Mouse (Mus musculus) liver, adult 2 months (tissue): ENCODE results near the gene Ntn1. TPM values are rescaled to one million over a fixed set of nuclear protein-coding genes. Genes with fewer than 3 reads are reported as not detected.

Source experiments
- DNase-seq: peaks from one replicate; pipeline ENCODE4 v3.0.0-alpha.2; 2011; ENCODE audit warnings: low read depth, low spot score; ENCODE audit errors: extremely low read depth
- H3K27ac ChIP-seq: fragments of 200-500 bp; replicated peaks from 2 replicates; pipeline ENCODE4 v1.5.1; 2012; ENCODE audit warnings: low read depth, mild to moderate bottlenecking, control low read depth, inconsistent platforms, low read length; ENCODE audit not compliant: insufficient read depth
- H3K27me3 ChIP-seq: fragments of 200-500 bp; 2 replicates; pipeline ENCODE4 v1.6.1; 2012; ENCODE audit warnings: mild to moderate bottlenecking, moderate library complexity, low read length, inconsistent platforms; ENCODE audit not compliant: control insufficient read depth, insufficient read depth
- H3K36me3 ChIP-seq: fragments of 200-500 bp; 2 replicates; pipeline ENCODE4 v1.6.1; 2012; ENCODE audit warnings: low read length, inconsistent platforms; ENCODE audit not compliant: control insufficient read depth, insufficient read depth
- H3K4me1 ChIP-seq: fragments of 200-500 bp; 2 replicates; pipeline ENCODE4 v1.6.1; 2011; ENCODE audit warnings: low read length; ENCODE audit not compliant: control insufficient read depth, insufficient read depth
- H3K4me3 ChIP-seq: fragments of 200-500 bp; 2 replicates; pipeline ENCODE4 v1.5.1; 2011; ENCODE audit warnings: low read depth, mild to moderate bottlenecking, control low read depth, low read length, moderate library complexity; ENCODE audit not compliant: insufficient read depth
- H3K79me2 ChIP-seq: fragments of 200-500 bp; 2 replicates; pipeline ENCODE4 v1.6.1; 2012; ENCODE audit warnings: inconsistent platforms, mild to moderate bottlenecking, low read length, moderate library complexity; ENCODE audit not compliant: control insufficient read depth, insufficient read depth
- H3K9ac ChIP-seq: fragments of 200-500 bp; 2 replicates; pipeline ENCODE4 v1.6.1; 2012; ENCODE audit warnings: low read depth, mild to moderate bottlenecking, control low read depth, inconsistent platforms, low read length
- CTCF ChIP-seq: fragments of 200-500 bp; IDR thresholded peaks from 2 replicates; pipeline ENCODE4 v1.5.1; 2011; ENCODE audit warnings: low read depth, low read length, control low read depth
- POLR2A ChIP-seq: fragments of 200-500 bp; IDR thresholded peaks from 2 replicates; pipeline ENCODE4 v1.6.1; 2011; ENCODE audit warnings: low read length, control low read depth; ENCODE audit not compliant: insufficient read depth; ENCODE audit errors: extremely low read depth
- WGBS: fragments of 180-500 bp; shearing (Covaris S2); methylation state at CpG from one replicate; pipeline ENCODE4 v1.1.7; 2018; 5-methylcytosine and 5-hydroxymethylcytosine counted together
- polyA plus RNA-seq: library from polyadenylated mRNA; depleted of rRNA; stranded (reverse); fragments of >200 nt; gene quantifications from 2 replicates; pipeline ENCODE4 v1.2.3, GENCODE M21; 2012
- total RNA-seq: library from RNA; depleted of rRNA; stranded (reverse); fragments of >200 nt; gene quantifications from 2 replicates; pipeline ENCODE4 v1.2.3, GENCODE M21; 2014

Gene Ntn1
- total and polyA plus RNA-seq, 2 experiments = 4.9 to 5.5 TPM

DNA sequence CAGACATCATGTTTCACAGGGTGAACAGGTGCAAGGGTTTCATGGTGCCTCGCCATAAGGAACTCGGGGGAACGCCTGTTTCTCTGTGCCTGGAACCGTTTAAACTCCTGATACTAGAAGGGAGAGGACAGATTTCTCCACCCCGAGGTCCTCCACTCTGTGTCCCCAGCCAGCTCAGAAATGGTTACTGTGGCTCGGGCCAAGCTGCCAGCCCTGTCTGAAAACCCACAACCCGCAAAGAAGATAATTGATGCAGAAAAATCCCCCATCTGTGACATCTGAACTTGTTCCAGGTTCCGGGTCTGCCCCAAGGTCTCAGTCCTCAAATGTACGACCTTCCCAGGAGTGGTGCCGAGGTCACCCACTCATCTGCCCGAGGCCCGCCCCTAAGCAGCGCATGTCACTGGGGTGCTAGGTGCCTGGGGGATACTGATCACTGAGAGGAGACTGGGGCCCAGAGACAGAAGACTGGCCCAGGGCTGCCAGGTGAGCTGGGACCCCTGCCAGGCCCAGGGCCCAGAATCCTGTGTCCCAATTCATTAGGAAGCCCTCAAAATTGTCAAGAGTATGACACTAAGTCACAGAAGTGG is 68.9 kb downstream of the Ntn1 start:
- no peak for DNase-seq
- Histone ChIP-seq H3K9ac (no peak overlapping the region), H3K27ac (no peak overlapping the region), H3K27me3 (no peaks in the 10 kb centered on the region), H3K36me3 (no peaks in the 10 kb centered on the region), H3K4me1 (no peaks in the 10 kb centered on the region), H3K79me2 (no peaks in the 10 kb centered on the region), H3K4me3 (no peak overlapping the region)
- 85% methylated on average over 13 of the region's 13 CpGs for WGBS
- no peak for TF ChIP-seq POLR2A
- TF ChIP-seq CTCF = no peak

DNA sequence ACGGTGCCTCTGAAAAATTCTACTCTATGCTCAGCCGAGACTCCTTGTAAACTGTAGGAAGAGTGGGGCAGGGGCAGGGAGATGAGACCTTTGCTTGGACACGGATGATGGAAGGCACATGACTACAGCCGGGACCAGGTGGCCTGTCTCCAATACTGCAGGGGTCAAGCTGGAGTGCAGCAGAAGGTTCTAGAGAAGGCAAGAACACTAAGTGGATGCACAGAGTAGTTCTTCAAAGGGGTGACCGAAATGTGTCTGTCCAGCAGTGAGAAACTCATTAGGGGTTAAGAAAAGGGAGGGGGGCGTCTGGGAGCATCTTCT is 69.5 kb downstream of the Ntn1 start:
- no peak for DNase-seq
- no peaks in the 10 kb centered on the region for H3K36me3 ChIP-seq
- H3K4me1 ChIP-seq = no peaks in the 10 kb centered on the region
- no peaks in the 10 kb centered on the region for H3K27me3 ChIP-seq
- TF ChIP-seq CTCF (no peak), POLR2A (no peak)
- H3K4me3 ChIP-seq = no peak overlapping the region
- H3K27ac ChIP-seq = no peak overlapping the region
- H3K79me2 ChIP-seq = no peaks in the 10 kb centered on the region
- H3K9ac ChIP-seq = no peak overlapping the region
- WGBS = 77% methylated on average over 6 of the region's 6 CpGs

DNA sequence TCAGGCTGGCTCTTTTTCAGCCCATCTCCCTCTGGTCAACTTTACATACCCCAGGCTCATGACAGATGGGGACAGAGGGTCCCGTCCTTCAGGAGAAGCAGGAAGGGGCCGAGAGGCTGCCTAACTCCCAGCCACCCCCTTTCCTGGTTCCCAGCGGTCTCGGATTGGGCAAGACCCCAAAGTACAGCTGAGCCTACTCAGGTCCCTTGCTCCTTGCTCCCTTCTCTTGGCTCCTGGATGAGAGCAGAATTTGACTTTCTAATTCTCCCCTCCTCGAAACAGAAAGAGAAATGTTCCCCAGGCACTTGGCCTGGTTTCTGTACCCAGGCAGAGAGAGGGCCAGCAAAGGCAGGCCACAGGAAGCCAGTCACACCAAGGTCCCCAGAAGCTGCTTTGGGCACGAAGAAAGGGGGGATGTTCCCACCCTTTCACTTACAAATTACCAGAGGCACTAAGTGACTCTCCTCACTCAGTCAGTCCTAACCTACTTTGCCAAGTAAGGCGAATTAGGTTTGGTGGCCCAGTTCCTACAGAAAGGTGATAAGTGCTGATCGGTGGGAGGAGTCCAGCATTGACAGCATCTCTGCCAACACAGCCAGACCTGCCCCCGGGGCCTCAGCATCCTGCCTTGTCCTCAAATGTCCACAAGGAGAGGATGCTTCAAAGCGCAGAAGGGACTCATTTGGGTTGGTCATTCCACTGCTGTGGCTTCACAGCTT is 70.1 kb downstream of the Ntn1 start:
- no peaks in the 10 kb centered on the region for H3K79me2 ChIP-seq
- H3K36me3 ChIP-seq = no peaks in the 10 kb centered on the region
- no peak for DNase-seq
- TF ChIP-seq CTCF (no peak), POLR2A (no peak)
- no peak overlapping the region for H3K27ac ChIP-seq
- no peak overlapping the region for H3K4me3 ChIP-seq
- 53% methylated on average over 10 of the region's 10 CpGs for WGBS
- H3K27me3 ChIP-seq = no peaks in the 10 kb centered on the region
- H3K4me1 ChIP-seq = no peaks in the 10 kb centered on the region
- H3K9ac ChIP-seq = no peak overlapping the region

DNA sequence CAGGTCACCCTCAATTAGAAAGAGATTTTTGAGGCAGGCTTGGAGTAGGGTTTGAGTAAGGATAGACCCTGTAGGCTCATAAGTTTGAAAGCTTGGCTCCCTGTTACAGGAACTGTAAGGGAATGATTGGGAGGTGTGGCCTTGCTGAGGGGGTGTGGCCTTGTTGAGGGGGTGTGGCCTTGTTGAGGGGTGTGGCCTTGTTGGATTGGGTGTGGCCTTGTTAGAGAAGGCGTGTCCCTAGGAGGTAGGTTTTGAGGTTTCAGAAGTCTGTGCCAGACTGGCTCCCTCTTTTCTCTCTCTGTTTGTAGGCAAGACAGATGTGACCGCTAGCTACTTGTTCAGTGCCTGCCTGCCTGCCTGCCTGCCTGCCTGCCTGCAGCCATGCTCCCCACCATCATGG is 75.8 kb downstream of the Ntn1 start:
- Histone ChIP-seq H3K27ac (no peak overlapping the region), H3K36me3 (no peaks in the 10 kb centered on the region), H3K4me1 (no peaks in the 10 kb centered on the region), H3K9ac (no peak overlapping the region), H3K27me3 (no peaks in the 10 kb centered on the region), H3K79me2 (no peaks in the 10 kb centered on the region), H3K4me3 (no peak overlapping the region)
- TF ChIP-seq POLR2A (no peak), CTCF (no peak)
- WGBS = 84% methylated on average over 2 of the region's 2 CpGs
- no peak for DNase-seq

DNA sequence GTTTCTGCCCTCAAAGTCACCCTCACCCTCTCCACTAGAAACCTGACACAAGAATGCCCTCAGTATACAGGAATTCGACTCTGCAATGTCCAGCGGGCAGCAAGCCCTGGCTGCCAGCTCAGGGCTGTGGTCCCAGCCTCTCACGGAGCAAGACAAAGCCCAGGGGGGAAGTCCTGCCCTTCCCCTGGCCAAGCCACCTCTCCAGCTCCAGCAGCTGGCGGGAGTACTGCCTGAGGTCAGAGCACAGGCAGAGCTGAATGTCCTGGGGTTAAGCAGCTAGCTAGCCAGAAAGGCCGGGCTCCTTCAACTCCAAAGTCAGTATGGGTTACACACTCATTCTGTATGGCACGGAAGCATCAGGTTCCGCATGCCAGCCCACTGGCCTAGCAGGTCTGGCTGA is 79.2 kb downstream of the Ntn1 start:
- no peak overlapping the region for H3K27ac ChIP-seq

DNA sequence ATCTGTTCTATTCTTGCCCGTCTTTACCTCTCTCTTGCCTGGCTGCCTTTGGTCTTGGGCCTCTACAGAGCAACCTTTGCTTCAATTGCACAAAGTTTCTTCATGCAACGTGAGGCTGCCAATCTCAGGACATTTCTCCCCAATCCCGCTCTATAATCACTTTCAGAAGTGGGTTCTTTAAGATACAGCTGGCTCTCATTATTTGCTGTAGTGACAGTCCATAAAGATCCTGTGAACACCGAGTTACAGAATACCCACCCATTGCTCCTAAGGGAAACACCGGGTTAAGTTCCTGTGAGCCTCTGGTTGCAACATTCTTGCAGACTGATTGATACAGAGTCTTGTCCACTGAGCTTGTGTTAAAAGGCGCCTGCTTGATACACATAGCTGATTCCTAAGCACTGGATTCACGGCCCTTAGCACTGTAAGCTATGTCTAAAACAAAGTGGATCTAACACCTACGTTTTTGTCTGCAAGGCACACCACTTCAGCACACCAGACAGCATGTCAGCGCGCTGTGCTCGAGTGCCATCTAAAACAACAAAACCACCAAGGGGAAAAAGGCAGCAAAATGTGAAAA is 85.0 kb downstream of the Ntn1 start:
- H3K27ac ChIP-seq = no peak overlapping the region
- TF ChIP-seq CTCF (no peak), POLR2A (no peak)
- H3K36me3 ChIP-seq = no peaks in the 10 kb centered on the region

More for the DNA sequence above, 79.2 kb downstream of the Ntn1 start:
- Histone ChIP-seq H3K79me2 (no peaks in the 10 kb centered on the region), H3K4me1 (no peaks in the 10 kb centered on the region), H3K27me3 (no peaks in the 10 kb centered on the region), H3K9ac (no peak overlapping the region), H3K36me3 (no peaks in the 10 kb centered on the region), H3K4me3 (no peak overlapping the region)
- TF ChIP-seq POLR2A (no peak), CTCF (no peak)
- DNase-seq = no peak
- 74% methylated on average over 7 of the region's 7 CpGs for WGBS

More for the DNA sequence above, 85.0 kb downstream of the Ntn1 start:
- Histone ChIP-seq H3K27me3 (no peaks in the 10 kb centered on the region), H3K4me1 (no peaks in the 10 kb centered on the region), H3K79me2 (no peaks in the 10 kb centered on the region), H3K9ac (no peak overlapping the region), H3K4me3 (no peak overlapping the region)
- 83% methylated on average over 11 of the region's 11 CpGs for WGBS
- no peak for DNase-seq
